Mouse (Mus musculus) midbrain, embryonic 12.5 days (tissue): ENCODE measurements at regions not wholly inside any gene's neighbourhood (a gene's known extent, or its start where the extent isn't known, plus 50 kb on each side); places are given as distances from the start of the nearest gene placed in this dataset.

Source experiments
- ATAC-seq: fragments of 200-750 bp; cut with Nextera tagmentation; 2 replicates; pipeline ENCODE4 v1.8.0; 2017; ENCODE audit warnings: low read depth, moderate TSS enrichment, moderate library complexity; ENCODE audit not compliant: low FRiP score
- H3K27ac ChIP-seq: fragments of 300-500 bp; sonication (generic); replicated peaks from 2 replicates; pipeline ENCODE4 v1.5.1; 2016; ENCODE audit warnings: mild to moderate bottlenecking
- H3K27me3 ChIP-seq: fragments of 300-500 bp; sonication (generic); 2 replicates; pipeline ENCODE4 v1.6.1; 2016; ENCODE audit warnings: mild to moderate bottlenecking
- H3K36me3 ChIP-seq: fragments of 300-500 bp; sonication (generic); 2 replicates; pipeline ENCODE4 v1.6.1; 2016
- H3K4me1 ChIP-seq: fragments of 300-500 bp; sonication (generic); 2 replicates; pipeline ENCODE4 v1.6.1; 2016
- H3K4me2 ChIP-seq: fragments of 300-500 bp; sonication (generic); replicated peaks from 2 replicates; pipeline ENCODE4 v1.6.1; 2016; ENCODE audit warnings: mild to moderate bottlenecking, moderate library complexity
- H3K4me3 ChIP-seq: fragments of 300-500 bp; sonication (generic); 2 replicates; pipeline ENCODE4 v1.5.1; 2016; ENCODE audit warnings: mild to moderate bottlenecking
- H3K9ac ChIP-seq: fragments of 300-500 bp; sonication (generic); replicated peaks from 2 replicates; pipeline ENCODE4 v1.6.1; 2016; ENCODE audit warnings: mild to moderate bottlenecking, moderate library complexity
- H3K9me3 ChIP-seq: fragments of 300-500 bp; sonication (generic); 2 replicates; pipeline ENCODE4 v1.6.1; 2016; ENCODE audit warnings: mild to moderate bottlenecking
- WGBS: fragments of 180-500 bp; shearing (Covaris S2); methylation state at CpG from one replicate; pipeline ENCODE4 v1.1.7; 2016; 5-methylcytosine and 5-hydroxymethylcytosine counted together

DNA sequence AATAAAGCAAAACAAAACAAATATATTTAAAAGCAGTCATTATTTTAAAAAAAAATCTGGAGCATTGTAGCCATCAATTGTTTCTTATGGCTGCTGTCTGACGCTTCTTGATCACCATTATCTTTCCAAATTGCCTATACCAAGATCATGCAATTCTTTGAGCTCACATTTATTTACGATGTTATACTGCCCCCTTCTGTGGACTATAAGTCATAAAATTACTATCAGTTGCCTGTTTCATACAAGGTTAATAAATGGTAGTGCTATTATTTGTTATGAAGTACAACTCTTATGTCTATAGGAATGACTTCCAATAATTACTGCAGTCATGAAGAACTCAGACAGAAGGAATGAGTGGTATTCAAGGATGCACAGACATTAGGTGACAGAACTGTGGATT lies 57.3 kb upstream of the Eda2r start:
- Histone ChIP-seq H3K4me3 (no peak overlapping the region), H3K36me3 (no peaks in the 10 kb centered on the region), H3K4me1 (no peaks in the 10 kb centered on the region), H3K27ac (no peak overlapping the region), H3K9ac (no peak overlapping the region), H3K27me3 (no peaks in the 10 kb centered on the region), H3K4me2 (no peak overlapping the region), H3K9me3 (no peaks in the 10 kb centered on the region)
- ATAC-seq, result no peak
- 47% methylated on average over 2 of the region's 2 CpGs for WGBS

DNA sequence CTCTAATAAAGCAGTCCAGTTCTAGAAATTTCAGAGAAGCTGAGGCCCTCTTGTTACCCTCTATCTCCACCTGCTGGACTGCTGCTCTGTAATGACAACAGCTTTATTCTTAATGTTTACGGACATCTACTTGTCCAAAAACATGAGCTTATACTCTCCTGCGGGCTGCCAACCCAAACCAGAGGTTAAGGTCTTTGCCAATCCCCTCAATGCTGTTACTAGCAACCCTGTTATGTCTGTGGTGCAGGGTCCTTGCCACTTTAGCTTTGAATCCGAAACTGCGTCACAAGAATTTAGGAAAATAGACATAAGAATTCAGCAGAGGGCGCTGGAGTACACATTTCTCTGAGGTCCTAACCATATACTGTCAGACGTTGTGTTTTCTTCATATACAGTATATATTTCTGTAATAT lies 54.4 kb upstream of the Eda2r start:
- Histone ChIP-seq H3K27ac (no peak overlapping the region), H3K4me3 (peak overlapping the region; percentile 33), H3K27me3 (no peaks in the 10 kb centered on the region), H3K4me2 (peak overlapping the region; percentile 50), H3K4me1 (no peaks in the 10 kb centered on the region), H3K9ac (no peak overlapping the region), H3K36me3 (no peaks in the 10 kb centered on the region), H3K9me3 (no peaks in the 10 kb centered on the region)
- WGBS, result 14% methylated on average over 6 of the region's 6 CpGs
- peak; percentile 78 for ATAC-seq
